Comparison of ENCODE assay signal across 20 mouse cellular contexts in the genomic region with DNA sequence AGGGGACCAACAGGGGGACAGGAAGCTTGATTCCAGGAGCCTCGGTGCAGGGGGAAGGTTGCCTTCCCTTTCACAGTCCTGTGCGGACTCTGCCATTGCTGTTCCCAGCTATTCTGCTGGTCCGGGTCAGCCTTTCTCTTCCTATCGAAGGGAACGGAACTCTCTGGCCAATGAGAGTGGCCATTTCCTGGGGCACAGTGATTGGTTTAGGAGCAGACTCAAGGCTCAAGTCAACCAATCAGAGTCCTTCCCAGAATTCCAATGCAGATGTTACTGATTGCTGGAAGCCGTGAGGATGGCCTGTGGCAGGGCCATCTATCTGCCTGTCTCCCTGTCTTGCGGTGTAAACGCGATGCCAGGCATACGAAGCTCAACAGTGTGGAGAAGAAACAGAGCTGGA.
DNase-seq lines count a peak whose midpoint lies in the region.
"Had no signal": no experiment of that assay in that cellular context is flagged by ENCODE, and none has a peak within 500 bp of the region (broad histone marks: within the 10 kb centered on the region; RNA-seq: fewer than 3 reads in every experiment).

No protein-coding gene starts in this region.

- intact Hi-C loops in heart, postnatal 10 days (cut with DNase I) = no loop called here

- peak; percentile 21 for DNase-seq in testis, postnatal 14 days (ENCODE audit: low spot score)
- no peak for DNase-seq in testis, postnatal 10 days (ENCODE audit: low spot score)
- DNase-seq in ES-CJ7 (ENCODE audit: low read depth, low spot score) (peak; percentile 38), R1 (ENCODE audit: low read depth, low spot score) (peak; percentile 81), ZHBTc4 (ENCODE audit: low read depth, low spot score) (peak; percentile 72)
- no peak for DNase-seq in ovary, adult 18-20 months (ENCODE audit: low spot score)
- DNase-seq in heart, postnatal 10 days = no peak
- no peak for DNase-seq in thymus, postnatal 36 days
- DNase-seq: adrenal gland, adult 2 months; adrenal gland, adult 8-10 months; adrenal gland, postnatal 10 days; adrenal gland, postnatal 14 days; adrenal gland, postnatal 25 days; adrenal gland, postnatal 36 days; B cell, adult 2 months; cerebellum, adult 11 months; cerebellum, adult 11-12 months; cerebellum, adult 18-20 months; cerebellum, adult 2 months; cerebellum, adult 8-10 months had no signal

Comparison
In these comparisons a context has a peak if more than half of its experiments do, and no peak if none do; other contexts are left out.
1. DNase-seq: peak in testis, postnatal 14 days (single experiment), ES-CJ7 (single experiment), R1 (single experiment) and ZHBTc4 (single experiment); none in testis, postnatal 10 days (single experiment), ovary, adult 18-20 months (single experiment), heart, postnatal 10 days (0 of 2) and thymus, postnatal 36 days (0 of 2).